Mouse (Mus musculus): ENCODE data around the gene Tm6sf2. TPM values are rescaled to one million over a fixed set of nuclear protein-coding genes. Genes with fewer than 3 reads are reported as not detected.

Gene Tm6sf2
- polyA plus RNA-seq, 1 experiment = 0.57 TPM

DNA sequence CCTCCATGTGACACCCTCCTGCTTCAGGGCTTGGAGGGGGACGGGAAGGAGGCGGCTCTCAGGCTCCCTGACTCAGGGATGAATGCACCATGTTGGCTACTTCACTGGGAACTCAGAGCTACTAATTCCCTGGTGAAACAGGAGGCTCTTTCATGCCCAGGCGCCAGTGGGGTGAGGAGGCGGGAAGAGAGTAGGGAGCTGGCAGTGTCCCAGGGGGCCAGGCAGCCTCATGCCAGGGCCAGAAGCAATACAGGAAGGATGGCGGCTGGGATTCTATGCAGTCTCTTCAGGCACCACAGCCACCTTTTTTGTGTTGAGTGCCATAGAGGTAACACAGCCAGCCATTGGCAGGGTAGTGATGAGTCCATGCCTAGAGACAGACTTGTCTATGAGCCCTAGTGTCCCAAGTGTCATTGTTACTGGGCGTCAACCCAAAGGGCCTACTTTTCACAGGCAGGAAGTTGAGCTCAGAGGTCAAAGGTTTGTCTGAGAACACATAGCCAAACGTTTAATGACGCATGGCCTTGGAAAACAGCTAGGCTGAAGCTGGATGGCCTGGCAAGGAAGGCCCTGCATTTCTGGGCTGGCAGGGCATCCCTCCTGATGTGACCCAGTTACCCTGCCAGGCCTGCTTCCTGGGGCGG lies 56.7 kb downstream of the Tm6sf2 start:
- H3K79me2 ChIP-seq (ENCODE audit: control insufficient read depth, insufficient read depth) = peaks cover 24% of the 10 kb centered on the region
- H3K27me3 ChIP-seq (ENCODE audit: control insufficient read depth, insufficient read depth, insufficient read length) = peaks cover 12% of the 10 kb centered on the region
- TF ChIP-seq MAX (IDR thresholded peaks at IDR 0.05) (no peak), USF1 (IDR thresholded peaks at IDR 0.05; ENCODE audit: low read depth) (no peak), CTCF (IDR thresholded peaks at IDR 0.05; ENCODE audit: control insufficient read depth, insufficient read depth, insufficient read length) (no peak), MYOG (IDR thresholded peaks at IDR 0.05; ENCODE audit: control insufficient read depth, extremely low read depth, insufficient read length) (no peak), MYOD1 (IDR thresholded peaks at IDR 0.05; ENCODE audit: control insufficient read depth, insufficient read length, low read depth) (no peak), CEBPB (IDR thresholded peaks at IDR 0.05; ENCODE audit: low read depth) (no peak), FOSL1 (IDR thresholded peaks at IDR 0.05; ENCODE audit: insufficient read depth, low read length, poor library complexity, severe bottlenecking) (no peak)
- H3K79me3 ChIP-seq (ENCODE audit: low read depth) = peaks cover 5% of the 10 kb centered on the region
- H3K36me3 ChIP-seq (ENCODE audit: control insufficient read depth, insufficient read depth) = peaks cover 2% of the 10 kb centered on the region
- H3ac ChIP-seq (ENCODE audit: control insufficient read depth, insufficient read length, low read depth) = no peak overlapping the region
- H3K4me3 ChIP-seq (ENCODE audit: insufficient read depth, poor library complexity, severe bottlenecking) = no peak overlapping the region

Small RNA genes within 50 kb of the gene (microRNA-seq; reads per million reads assigned to microRNA genes)
- not detected for gene Mir7066 (ENCODE audit: borderline microRNAs expressed)

Other genes starting within 250 kb of the Tm6sf2 start
- gene Pbx4, start 240.4 kb upstream of the Tm6sf2 start, polyA plus RNA-seq (2012; fragmentation: generic; extraction: Trizol) = 1.6 TPM
- gene Cilp2, start 185.2 kb upstream of the Tm6sf2 start, polyA plus RNA-seq (2012; fragmentation: generic; extraction: Trizol) = 0.02 TPM
- gene Tssk6, start 170.7 kb upstream of the Tm6sf2 start, polyA plus RNA-seq (2012; fragmentation: generic; extraction: Trizol) = 0.57 TPM
- 135 TPM for gene Ndufa13, start 170.4 kb upstream of the Tm6sf2 start, polyA plus RNA-seq (2012; fragmentation: generic; extraction: Trizol)
- 2.6 TPM for gene Yjefn3, start 170.2 kb upstream of the Tm6sf2 start, polyA plus RNA-seq (2012; fragmentation: generic; extraction: Trizol)
- 59.3 TPM for gene Gatad2a, start 76.5 kb upstream of the Tm6sf2 start, polyA plus RNA-seq (2012; fragmentation: generic; extraction: Trizol)
- gene Mau2, start 30.2 kb upstream of the Tm6sf2 start, polyA plus RNA-seq (2012; fragmentation: generic; extraction: Trizol) = 24.0 TPM
- 28.2 TPM for gene Sugp1, start 30.1 kb upstream of the Tm6sf2 start, polyA plus RNA-seq (2012; fragmentation: generic; extraction: Trizol)
- 1.0 TPM for gene Hapln4, start 10.5 kb downstream of the Tm6sf2 start, polyA plus RNA-seq (2012; fragmentation: generic; extraction: Trizol)
- not detected for gene Ncan, start 47.9 kb downstream of the Tm6sf2 start, polyA plus RNA-seq (2012; fragmentation: generic; extraction: Trizol)
- 37.3 TPM for gene Nr2c2ap, start 58.4 kb downstream of the Tm6sf2 start, polyA plus RNA-seq (2012; fragmentation: generic; extraction: Trizol)
- 7.9 TPM for gene Rfxank, start 66.2 kb downstream of the Tm6sf2 start, polyA plus RNA-seq (2012; fragmentation: generic; extraction: Trizol)
- gene Borcs8, start 66.6 kb downstream of the Tm6sf2 start, polyA plus RNA-seq (2012; fragmentation: generic; extraction: Trizol) = 49.8 TPM
- gene Mef2b, start 66.8 kb downstream of the Tm6sf2 start, polyA plus RNA-seq (2012; fragmentation: generic; extraction: Trizol) = 0.05 TPM
- 57.8 TPM for gene Tmem161a, start 99.4 kb downstream of the Tm6sf2 start, polyA plus RNA-seq (2012; fragmentation: generic; extraction: Trizol)
- gene Slc25a42, start 139.4 kb downstream of the Tm6sf2 start, polyA plus RNA-seq (2012; fragmentation: generic; extraction: Trizol) = 0.61 TPM
- gene Sugp2, start 161.3 kb downstream of the Tm6sf2 start, polyA plus RNA-seq (2012; fragmentation: generic; extraction: Trizol) = 7.8 TPM
- gene Armc6, start 161.5 kb downstream of the Tm6sf2 start, polyA plus RNA-seq (2012; fragmentation: generic; extraction: Trizol) = 48.5 TPM
- 66.5 TPM for gene Homer3, start 209.9 kb downstream of the Tm6sf2 start, polyA plus RNA-seq (2012; fragmentation: generic; extraction: Trizol)
- 136 TPM for gene Ddx49, start 229.6 kb downstream of the Tm6sf2 start, polyA plus RNA-seq (2012; fragmentation: generic; extraction: Trizol)
- 158 TPM for gene Cope, start 229.6 kb downstream of the Tm6sf2 start, polyA plus RNA-seq (2012; fragmentation: generic; extraction: Trizol)
- 0.23 TPM for gene Cers1, start 242.9 kb downstream of the Tm6sf2 start, polyA plus RNA-seq (2012; fragmentation: generic; extraction: Trizol)

Data from C2C12 (cell line).